Mouse (Mus musculus): Measurements from ENCODE around the gene Smoc1.

- TF ChIP-seq CTCF (IDR thresholded peaks at IDR 0.05; ENCODE audit: low read depth, low read length) = no peak
- no peak for TF ChIP-seq POLR2A (IDR thresholded peaks at IDR 0.05; ENCODE audit: borderline replicate concordance, low read depth, low read length)
Observed at GRCm38 (mm10) chr12:81099161-81099560, 72.6 kb downstream of the Smoc1 start.
